ENCODE assay signal across 11 mouse cellular contexts in the genomic region with DNA sequence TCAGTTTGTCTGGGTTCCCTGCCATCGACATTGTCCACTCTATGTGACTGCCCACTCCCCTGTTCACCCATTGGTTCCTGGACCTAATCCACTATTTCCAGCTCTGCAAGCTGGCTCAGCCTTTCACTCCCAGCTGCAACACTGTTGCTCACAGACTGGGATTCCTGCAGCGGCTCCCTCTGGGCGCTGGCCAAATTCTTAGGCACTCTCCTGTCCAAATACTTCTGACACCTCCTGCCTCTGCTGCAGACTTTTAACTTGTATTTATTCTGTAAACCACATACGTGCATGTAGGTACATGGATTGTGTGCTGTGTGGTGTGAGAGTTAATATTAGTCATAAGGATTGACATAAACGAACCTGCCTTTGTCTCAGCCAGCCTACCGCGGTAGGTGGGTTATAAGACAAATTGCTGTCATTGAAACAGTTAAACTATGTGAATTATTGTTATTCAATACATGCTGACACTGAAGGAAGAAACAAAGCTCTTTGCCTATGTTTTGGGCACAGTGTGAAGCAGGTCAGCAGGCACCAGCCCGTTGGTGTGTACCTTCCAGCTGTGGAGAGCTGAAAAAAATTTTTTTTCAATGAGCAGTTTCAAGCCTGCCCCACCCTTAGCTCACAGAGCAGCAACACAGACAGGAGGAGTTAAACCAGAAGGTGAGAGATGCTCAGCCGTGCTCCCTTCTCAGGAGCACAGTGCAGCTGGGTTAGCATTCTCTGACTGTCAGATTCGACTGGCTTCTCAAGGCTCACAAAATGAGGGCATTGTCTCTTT.
DNase-seq lines count a peak whose midpoint lies in the region; ATAC-seq lines count a peak whose summit lies in the region.
"Had no signal": no experiment of that assay in that cellular context is flagged by ENCODE, and none has a peak within 500 bp of the region (broad histone marks: within the 10 kb centered on the region; RNA-seq: fewer than 3 reads in every experiment).

No protein-coding gene starts in this region.

- WGBS in heart, embryonic 16.5 days, result 43% methylated on average over 10 of the region's 10 CpGs
- 70% methylated on average over 10 of the region's 10 CpGs for whole genome bisulfite sequencing in heart, embryonic 10.5 days
- 26% methylated on average over 10 of the region's 10 CpGs for WGBS in limb, embryonic 15.5 days

- H3K4me3 ChIP-seq in heart, embryonic 16.5 days (ENCODE audit: low read length), result no peak overlapping the region
- H3K4me3 ChIP-seq in heart, embryonic 10.5 days, result no peak overlapping the region
- no peak overlapping the region for H3K4me3 ChIP-seq in limb, embryonic 15.5 days
- H3K4me3 ChIP-seq: hindbrain, embryonic 12.5 days; left cerebral cortex, adult 2 months; myocyte had no signal

- H3K27ac ChIP-seq in heart, embryonic 16.5 days (ENCODE audit: low read length), result 0 out of 2 replicates have a peak overlapping the region, but pooled peaks have one; percentile 24
- no peak overlapping the region for H3K27ac ChIP-seq in heart, embryonic 10.5 days
- peak overlapping the region; percentile 73 for H3K27ac ChIP-seq in limb, embryonic 15.5 days
- H3K27ac ChIP-seq: hindbrain, embryonic 12.5 days; left cerebral cortex, adult 2 months had no signal

- no peaks in the 10 kb centered on the region for H3K36me3 ChIP-seq in heart, embryonic 16.5 days (ENCODE audit: control insufficient read depth, insufficient read depth)
- H3K36me3 ChIP-seq in heart, embryonic 10.5 days, result no peaks in the 10 kb centered on the region
- H3K36me3 ChIP-seq in limb, embryonic 15.5 days, result no peaks in the 10 kb centered on the region
- H3K36me3 ChIP-seq: hindbrain, embryonic 12.5 days had no signal

- no peaks in the 10 kb centered on the region for H3K27me3 ChIP-seq in heart, embryonic 16.5 days (ENCODE audit: control insufficient read depth, insufficient read depth, low read length)
- H3K27me3 ChIP-seq in heart, embryonic 10.5 days (ENCODE audit: insufficient read depth, poor library complexity, severe bottlenecking), result no peaks in the 10 kb centered on the region
- no peaks in the 10 kb centered on the region for H3K27me3 ChIP-seq in limb, embryonic 15.5 days
- H3K27me3 ChIP-seq: hindbrain, embryonic 12.5 days had no signal

- H3K9me3 ChIP-seq in heart, embryonic 16.5 days (replicated peaks; ENCODE audit: control insufficient read depth, low read length), result no peaks in the 10 kb centered on the region
- H3K9me3 ChIP-seq in heart, embryonic 10.5 days, result no peaks in the 10 kb centered on the region
- H3K9me3 ChIP-seq in limb, embryonic 15.5 days, result no peaks in the 10 kb centered on the region
- H3K9me3 ChIP-seq: hindbrain, embryonic 12.5 days had no signal

- DNase-seq in heart, embryonic 10.5 days (ENCODE audit: low spot score), result no peak
- peak; percentile 61 for DNase-seq in urinary bladder, postnatal 14 days (ENCODE audit: low spot score)
- no peak for DNase-seq in urinary bladder, postnatal 10 days (ENCODE audit: low spot score)
- no peak for DNase-seq in spleen, adult 12 weeks (ENCODE audit: low spot score)
- no peak for DNase-seq in urinary bladder, postnatal 25 days (ENCODE audit: low spot score)
- DNase-seq: forebrain, postnatal 0 days had no signal

- H3K4me1 ChIP-seq in heart, embryonic 16.5 days (ENCODE audit: control insufficient read depth, insufficient read depth, low read length), result peaks cover 18% of the 10 kb centered on the region
- peaks cover 27% of the 10 kb centered on the region for H3K4me1 ChIP-seq in heart, embryonic 10.5 days
- H3K4me1 ChIP-seq in limb, embryonic 15.5 days, result peaks cover 77% of the 10 kb centered on the region
- H3K4me1 ChIP-seq: hindbrain, embryonic 12.5 days had no signal

- peak; percentile 61 for ATAC-seq in heart, embryonic 16.5 days (replicated peaks; ENCODE audit: extremely low read depth, insufficient read depth, low FRiP score)
- peak; percentile 21; the same call in 1 of the 2 replicates for ATAC-seq in limb, embryonic 15.5 days (ENCODE audit: insufficient number of reproducible peaks, low FRiP score, low TSS enrichment, low read depth)
- ATAC-seq: forebrain, postnatal 0 days had no signal

- H3K9ac ChIP-seq in heart, embryonic 16.5 days (ENCODE audit: low read length), result no peak overlapping the region
- no peak overlapping the region for H3K9ac ChIP-seq in limb, embryonic 15.5 days
- H3K9ac ChIP-seq: forebrain, postnatal 0 days; hindbrain, embryonic 12.5 days had no signal

- no peak overlapping the region for H3K4me2 ChIP-seq in heart, embryonic 16.5 days (ENCODE audit: low read depth, low read length)
- H3K4me2 ChIP-seq in limb, embryonic 15.5 days, result no peak overlapping the region
- H3K4me2 ChIP-seq: hindbrain, embryonic 12.5 days had no signal
